Mouse (Mus musculus): ENCODE data around the gene Dkkl1.

- TF ChIP-seq CTCF (IDR thresholded peaks at IDR 0.05; ENCODE audit: borderline replicate concordance, insufficient read depth, low read length): no peak
- no peak for TF ChIP-seq POLR2A (IDR thresholded peaks at IDR 0.05; ENCODE audit: low read depth, low read length)
These were observed 16.4 kb downstream of the Dkkl1 start for GRCm38 (mm10) chr7:45195341-45196175.

Data from embryonic fibroblast, embryonic 13.5 days (primary cell).